Mouse (Mus musculus): ENCODE data around the gene Pmvk. TPM values are rescaled to one million over a fixed set of nuclear protein-coding genes. Genes with fewer than 3 reads are reported as not detected.

Pmvk gene
- polyA plus RNA-seq, 2 experiments = 32.1 to 32.2 TPM

GRCm38 (mm10) chr3:89435041-89435440 lies 19.3 kb upstream of the Pmvk start:
- Histone ChIP-seq H3K4me3 (ENCODE audit: insufficient read depth in 1 of 2, low read depth in 2 of 2, low read length in 2 of 2) (no peak overlapping the region), H3K4me1 (replicated peaks; ENCODE audit: control insufficient read depth in 2 of 2, insufficient read depth in 2 of 2, low read length in 1 of 2) (peaks cover 10 to 23% of the 10 kb centered on the region in 2 experiments), H3K9me3 (ENCODE audit: control insufficient read depth, low read length) (no peaks in the 10 kb centered on the region), H3K27ac (no peak overlapping the region), H3K9ac (replicated peaks) (no peak overlapping the region), H3K27me3 (ENCODE audit: control insufficient read depth, insufficient read depth, low read length) (no peaks in the 10 kb centered on the region), H3K36me3 (replicated peaks; ENCODE audit: control insufficient read depth, insufficient read depth, low read depth) (peaks cover 12% of the 10 kb centered on the region), H3K4me2 (ENCODE audit: low read depth) (no peak overlapping the region)
- no peak for DNase-seq (ENCODE audit: low read depth in 3 of 3, low spot score in 3 of 3)
- WGBS (ENCODE audit: insufficient replicate concordance) = 85% methylated on average over 7 of the region's 7 CpGs
- TF ChIP-seq CTCF (IDR thresholded peaks at IDR 0.05; ENCODE audit: low read depth) (no peak), EP300 (IDR thresholded peaks at IDR 0.05; ENCODE audit: low read depth) (no peak)
- ATAC-seq (ENCODE audit: insufficient read depth) = no peak

GRCm38 (mm10) chr3:89436176-89437113 lies 17.9 kb upstream of the Pmvk start, which contains the start of gene Pbxip1:
TSS of gene Pbxip1 (plus strand) at chr3:89436706.
- ATAC-seq (ENCODE audit: insufficient read depth) = peak; percentile 79

GRCm38 (mm10) chr3:89437269-89437668 lies 17.1 kb upstream of the Pmvk start:
- Histone ChIP-seq H3K9me3 (ENCODE audit: control insufficient read depth, low read length) (no peaks in the 10 kb centered on the region), H3K4me3 (ENCODE audit: insufficient read depth in 1 of 2, low read depth in 2 of 2, low read length in 2 of 2) (peak overlapping the region; percentile 34 to 59; a peak in 3 of 4 replicates), H3K9ac (replicated peaks) (peak overlapping the region; percentile 63), H3K4me1 (replicated peaks; ENCODE audit: control insufficient read depth in 2 of 2, insufficient read depth in 2 of 2, low read length in 1 of 2) (peaks cover 4 to 17% of the 10 kb centered on the region in 2 experiments), H3K27ac (no peak overlapping the region), H3K4me2 (ENCODE audit: low read depth) (peak overlapping the region; percentile 79), H3K27me3 (ENCODE audit: control insufficient read depth, insufficient read depth, low read length) (no peaks in the 10 kb centered on the region), H3K36me3 (replicated peaks; ENCODE audit: control insufficient read depth, insufficient read depth, low read depth) (peaks cover 10% of the 10 kb centered on the region)
- ATAC-seq (ENCODE audit: insufficient read depth) (no peak), DNase-seq (ENCODE audit: low read depth in 3 of 3, low spot score in 3 of 3) (no peak)
- TF ChIP-seq EP300 (IDR thresholded peaks at IDR 0.05; ENCODE audit: low read depth) (no peak), CTCF (IDR thresholded peaks at IDR 0.05; ENCODE audit: low read depth) (no peak)
- WGBS (ENCODE audit: insufficient replicate concordance) = 19% methylated on average over 5 of the region's 5 CpGs

More at GRCm38 (mm10) chr3:89436176-89437113, 17.9 kb upstream of the Pmvk start, which contains the start of gene Pbxip1:
- DNase-seq (ENCODE audit: low read depth in 3 of 3, low spot score in 3 of 3) = peak; percentile 60 to 67 (median 65)
- Histone ChIP-seq H3K9ac (replicated peaks) (peak within 1 kb of the TSS; percentile 63), H3K36me3 (replicated peaks; ENCODE audit: control insufficient read depth, insufficient read depth, low read depth) (peaks cover 12% of the 10 kb centered on the region), H3K4me1 (replicated peaks; ENCODE audit: control insufficient read depth in 2 of 2, insufficient read depth in 2 of 2, low read length in 1 of 2) (peaks cover 4 to 17% of the 10 kb centered on the region in 2 experiments), H3K4me3 (ENCODE audit: insufficient read depth in 1 of 2, low read depth in 2 of 2, low read length in 2 of 2) (peak within 1 kb of the TSS; percentile 59 to 85), H3K9me3 (ENCODE audit: control insufficient read depth, low read length) (no peaks in the 10 kb centered on the region), H3K27ac (no peak within 1 kb of the TSS), H3K27me3 (ENCODE audit: control insufficient read depth, insufficient read depth, low read length) (no peaks in the 10 kb centered on the region), H3K4me2 (ENCODE audit: low read depth) (peak within 1 kb of the TSS; percentile 79)
- 3% methylated on average over 16 of the region's 16 CpGs for WGBS (ENCODE audit: insufficient replicate concordance)
- TF ChIP-seq EP300 (IDR thresholded peaks at IDR 0.05; ENCODE audit: low read depth) (no peak), CTCF (IDR thresholded peaks at IDR 0.05; ENCODE audit: low read depth) (no peak)

GRCm38 (mm10) chr3:89440691-89441090 lies 13.7 kb upstream of the Pmvk start:
- no peak for ATAC-seq (ENCODE audit: insufficient read depth)
- Histone ChIP-seq H3K27me3 (ENCODE audit: control insufficient read depth, insufficient read depth, low read length) (no peaks in the 10 kb centered on the region), H3K27ac (no peak overlapping the region), H3K4me3 (ENCODE audit: insufficient read depth in 1 of 2, low read depth in 2 of 2, low read length in 2 of 2) (no peak overlapping the region), H3K36me3 (replicated peaks; ENCODE audit: control insufficient read depth, insufficient read depth, low read depth) (no peaks in the 10 kb centered on the region), H3K4me1 (replicated peaks; ENCODE audit: control insufficient read depth in 2 of 2, insufficient read depth in 2 of 2, low read length in 1 of 2) (peaks cover 4 to 17% of the 10 kb centered on the region in 2 experiments), H3K9ac (replicated peaks) (no peak overlapping the region), H3K4me2 (ENCODE audit: low read depth) (no peak overlapping the region), H3K9me3 (ENCODE audit: control insufficient read depth, low read length) (no peaks in the 10 kb centered on the region)
- DNase-seq (ENCODE audit: low read depth in 3 of 3, low spot score in 3 of 3) = no peak
- 77% methylated on average over 2 of the region's 2 CpGs for WGBS (ENCODE audit: insufficient replicate concordance)
- no peak for TF ChIP-seq EP300 (IDR thresholded peaks at IDR 0.05; ENCODE audit: low read depth)
- TF ChIP-seq CTCF (IDR thresholded peaks at IDR 0.05; ENCODE audit: low read depth) = no peak
